Mouse (Mus musculus): ENCODE measurements around the gene Abhd14a.

- TF ChIP-seq POLR2A (IDR thresholded peaks at IDR 0.05; ENCODE audit: control insufficient read depth, low read depth, low read length) (no peak), CTCF (IDR thresholded peaks at IDR 0.05; ENCODE audit: control insufficient read depth, insufficient read depth, insufficient replicate concordance, low read depth, low read length) (no peak)
These were observed 44.7 kb downstream of the Abhd14a start for GRCm38 (mm10) chr9:106402607-106403375.

Measured in testis, adult 2 months (tissue).